Mouse (Mus musculus): ENCODE measurements around the gene Shisa2.

Gene Shisa2

DNA sequence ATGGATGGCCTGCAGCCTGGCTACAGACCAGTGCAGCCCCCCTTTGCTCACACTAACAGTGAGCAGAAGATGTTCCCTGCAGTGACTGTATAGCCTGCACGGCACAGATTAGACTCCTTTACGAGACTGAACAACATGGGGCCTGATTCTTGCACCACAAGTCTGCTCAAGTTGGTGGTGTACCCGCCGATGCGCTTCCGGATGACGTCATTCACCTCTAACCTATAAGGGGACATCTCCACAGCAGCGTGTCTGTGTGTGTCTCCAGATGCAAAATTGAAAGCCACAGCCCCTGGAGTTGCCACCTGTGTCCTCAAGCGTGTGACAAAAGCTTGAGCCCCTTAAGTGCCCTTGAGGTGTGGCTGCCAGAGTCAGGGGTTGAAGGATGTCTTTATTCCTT lies 5.0 kb downstream of the Shisa2 start:
- DNase-seq (ENCODE audit: low read depth, low spot score): no peak

- no peak for DNase-seq (ENCODE audit: low read depth, low spot score)
These were observed 7.0 kb downstream of the Shisa2 start for GRCm38 (mm10) chr14:59632067-59632466.

- no peak for DNase-seq (ENCODE audit: low read depth, low spot score)
These were observed 8.3 kb downstream of the Shisa2 start for GRCm38 (mm10) chr14:59633295-59633898.

DNA sequence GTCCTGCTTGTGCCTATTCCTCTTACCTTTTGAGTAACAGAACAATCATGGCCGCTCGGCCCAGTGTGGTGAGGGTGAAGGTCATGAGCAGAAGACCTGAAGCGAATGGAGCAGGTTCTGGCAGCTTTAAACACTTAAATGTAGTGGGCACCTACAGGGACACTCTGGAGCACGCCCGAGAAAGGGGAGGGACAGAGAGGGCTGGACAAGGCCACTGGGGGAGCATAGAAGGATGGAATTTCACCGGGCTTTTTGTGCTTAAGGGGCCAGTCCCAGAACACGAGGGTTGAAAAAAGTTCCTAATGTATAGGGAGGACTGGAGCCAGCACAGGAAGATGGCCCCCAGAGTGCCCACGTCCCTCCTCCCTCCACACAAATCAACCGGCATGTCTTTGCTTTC lies 8.9 kb downstream of the Shisa2 start:
- no peak for DNase-seq (ENCODE audit: low read depth, low spot score)

DNA sequence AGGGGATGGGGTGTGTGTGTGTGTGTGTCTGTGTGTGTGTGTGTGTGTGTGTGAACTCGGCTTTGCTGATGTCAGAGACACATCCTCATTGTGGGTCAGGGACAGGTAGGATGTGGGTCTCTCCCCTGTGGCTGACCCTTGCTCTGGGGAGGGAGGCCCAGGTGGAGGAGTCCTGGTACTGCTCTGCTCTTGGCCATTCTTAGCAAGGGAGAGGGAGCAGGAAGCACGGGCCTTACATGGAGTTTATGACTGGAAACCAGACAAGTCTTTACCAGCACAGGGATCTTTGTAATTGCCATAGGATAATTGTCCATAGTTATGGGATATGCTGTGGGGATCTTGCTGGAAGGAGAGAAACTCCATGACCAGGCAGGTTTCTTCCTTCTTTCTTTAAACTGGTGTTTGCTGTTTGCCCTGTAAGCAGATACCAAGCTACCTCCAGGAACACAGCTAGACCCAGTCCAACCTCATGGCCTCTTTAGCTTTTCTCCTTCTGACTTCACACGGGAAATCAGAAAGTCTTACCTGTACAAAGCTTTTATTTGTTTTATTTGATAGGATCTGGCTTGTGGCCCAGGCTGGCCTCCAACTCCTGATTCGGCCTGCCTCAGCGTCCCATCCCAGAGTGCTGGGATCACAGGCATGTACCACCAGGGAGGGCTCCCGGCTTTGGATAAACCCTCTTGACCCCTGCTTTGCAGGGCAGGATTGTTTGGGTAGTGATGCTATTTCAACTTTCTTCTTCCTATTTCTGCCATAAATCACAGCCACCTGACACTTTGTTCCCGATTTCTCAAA lies 14.0 kb downstream of the Shisa2 start:
- DNase-seq (ENCODE audit: low read depth, low spot score): no peak

DNA sequence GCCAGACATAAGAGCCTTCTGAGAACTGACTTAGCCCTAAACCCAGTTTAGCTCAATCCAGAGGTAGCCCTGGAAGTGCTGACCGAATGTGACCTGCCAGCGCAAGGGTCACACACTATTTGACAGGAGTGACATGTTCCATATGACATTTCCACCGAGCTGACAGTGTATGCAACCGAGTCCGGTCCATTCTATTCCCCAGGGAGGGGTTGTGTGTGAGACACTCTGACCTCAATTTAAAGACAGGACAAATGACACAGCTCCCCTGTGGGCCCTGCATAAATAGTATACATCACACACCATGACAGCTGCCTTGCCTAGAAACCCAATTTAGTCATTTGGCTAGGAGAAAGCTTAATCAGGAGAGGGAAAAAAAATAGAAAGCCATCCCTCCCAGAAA lies 16.7 kb downstream of the Shisa2 start:
- no peak for DNase-seq (ENCODE audit: low read depth, low spot score)

DNA sequence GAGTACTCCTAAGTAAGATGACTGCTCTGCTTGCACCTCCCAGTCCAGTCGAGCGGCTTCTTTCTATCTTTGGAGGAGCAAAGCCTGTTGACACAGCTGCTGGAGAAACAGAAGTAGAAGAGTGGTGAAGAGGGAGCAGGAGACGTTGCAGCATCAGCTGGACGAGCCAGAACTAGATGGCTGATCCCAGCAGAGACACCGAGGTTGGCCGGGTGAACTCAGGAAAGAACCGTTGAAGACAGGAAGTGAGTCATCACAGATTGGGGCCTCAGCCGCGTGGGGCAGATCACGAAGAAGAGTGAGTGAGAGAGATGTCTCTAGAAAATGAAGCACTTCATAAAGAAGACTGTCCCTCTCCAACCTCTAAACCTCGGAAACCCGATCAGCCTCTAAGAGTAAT lies 18.5 kb downstream of the Shisa2 start:
- DNase-seq (ENCODE audit: low read depth, low spot score): no peak

GRCm38 (mm10) chr14:59644166-59644565 lies 19.1 kb downstream of the Shisa2 start:
- no peak for DNase-seq (ENCODE audit: low read depth, low spot score)

DNA sequence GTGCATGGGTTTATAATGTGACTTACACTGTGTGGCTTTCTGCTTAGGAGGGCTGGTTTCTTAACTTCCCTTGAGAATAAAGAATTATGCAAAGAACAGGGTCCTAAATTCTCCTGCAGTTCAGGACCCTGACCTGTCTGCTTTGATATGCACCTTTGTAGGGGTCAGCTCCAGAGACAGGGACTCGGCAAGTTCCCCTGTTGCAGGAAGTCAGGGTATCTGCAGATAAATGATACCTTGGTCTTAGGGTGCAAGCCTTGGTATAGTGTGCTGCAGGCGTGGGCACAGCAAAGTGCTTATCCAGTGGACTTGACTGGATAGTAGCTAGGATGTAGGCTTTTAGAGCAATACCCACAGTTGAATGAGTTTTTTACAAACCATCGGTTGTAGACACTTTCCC lies 19.8 kb downstream of the Shisa2 start:
- no peak for DNase-seq (ENCODE audit: low read depth, low spot score)

GRCm38 (mm10) chr14:59646826-59647697 lies 22.0 kb downstream of the Shisa2 start:
- DNase-seq (ENCODE audit: low read depth, low spot score): no peak

- no peak for DNase-seq (ENCODE audit: low read depth, low spot score)
These were observed 23.5 kb downstream of the Shisa2 start for GRCm38 (mm10) chr14:59648611-59649010.

DNA sequence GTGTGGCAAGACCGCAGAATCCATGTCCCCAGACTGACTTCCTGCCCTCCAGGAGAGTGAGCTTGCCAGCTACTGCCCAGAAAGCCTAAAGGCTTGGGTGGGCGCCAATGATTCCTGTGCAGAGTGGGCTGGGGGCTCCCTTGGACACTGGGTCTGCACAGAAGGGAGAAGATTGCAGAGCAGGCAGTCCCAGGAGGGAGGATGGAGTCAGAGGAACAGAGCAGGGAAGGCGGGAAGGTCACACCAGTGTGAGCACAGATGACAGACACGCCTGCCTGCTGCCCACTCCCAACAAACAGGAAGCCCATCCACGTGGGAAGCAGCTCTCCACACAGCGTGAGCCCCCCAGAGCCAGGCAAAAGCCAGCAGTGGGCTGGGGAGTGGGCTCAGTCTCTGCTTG lies 24.2 kb downstream of the Shisa2 start:
- no peak for DNase-seq (ENCODE audit: low read depth, low spot score)

DNA sequence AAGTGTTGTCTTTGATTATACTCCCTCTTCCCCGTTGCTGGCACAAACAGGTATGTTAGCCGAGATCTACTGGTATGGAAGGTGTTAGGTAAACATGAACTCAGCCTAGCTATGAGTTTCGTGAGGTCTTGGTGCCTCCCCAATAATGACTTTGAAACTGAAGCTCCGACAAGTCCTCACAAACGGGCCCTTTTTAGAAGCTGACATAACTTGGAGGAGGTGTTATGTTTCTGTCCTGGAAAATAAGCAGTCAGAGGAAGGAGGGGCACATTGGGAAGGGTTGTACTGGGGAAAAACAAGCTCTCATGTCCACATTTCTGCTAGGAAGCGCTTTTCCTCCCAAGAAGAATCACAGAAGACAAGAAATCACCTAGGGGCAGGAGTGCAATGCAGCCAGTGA lies 31.5 kb downstream of the Shisa2 start:
- no peak for DNase-seq (ENCODE audit: low read depth, low spot score)

DNA sequence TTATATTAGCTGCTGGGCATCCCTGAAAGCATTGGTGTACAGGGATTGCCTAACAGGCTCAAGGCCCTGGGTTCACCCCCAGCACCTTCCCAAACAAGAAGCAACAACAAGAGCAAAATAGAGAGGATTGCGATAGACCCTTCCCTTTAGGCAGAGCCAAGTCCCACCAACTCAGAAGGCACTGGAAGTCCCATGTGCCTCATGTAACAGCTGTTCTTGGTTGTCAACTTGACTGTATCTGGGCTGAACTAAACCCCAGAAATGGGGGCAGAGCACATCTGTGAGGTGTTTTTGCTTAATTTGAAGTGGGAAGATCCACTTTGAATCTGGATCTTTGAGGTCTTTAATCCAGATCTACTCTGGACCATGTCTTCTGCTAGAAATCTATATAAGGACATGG lies 32.0 kb downstream of the Shisa2 start:
- no peak for DNase-seq (ENCODE audit: low read depth, low spot score)

GRCm38 (mm10) chr14:59672893-59673515 lies 47.9 kb downstream of the Shisa2 start:
- DNase-seq (ENCODE audit: low read depth, low spot score): no peak

- no peak for DNase-seq (ENCODE audit: low read depth, low spot score)
These were observed 49.4 kb downstream of the Shisa2 start for GRCm38 (mm10) chr14:59674556-59674955.

DNA sequence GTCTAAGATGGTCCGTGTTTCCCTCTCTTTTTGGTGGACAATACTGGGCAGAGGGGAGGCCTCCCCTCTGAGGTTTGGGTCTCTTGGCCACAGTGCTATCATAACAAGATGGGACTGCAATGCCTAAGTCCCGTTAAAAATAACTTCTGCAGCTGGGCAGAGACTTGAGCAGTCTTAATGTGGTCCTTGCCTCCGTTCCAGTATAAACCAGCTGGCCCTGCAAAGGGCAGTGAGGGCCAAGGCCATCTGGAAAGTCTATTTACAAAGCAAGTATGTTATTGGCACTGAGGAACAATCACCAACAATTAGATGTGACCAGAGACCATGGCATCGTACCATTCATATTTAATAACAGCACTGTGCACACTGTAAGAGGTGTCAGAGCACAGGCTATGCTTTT lies 50.2 kb downstream of the Shisa2 start:
- no peak for DNase-seq (ENCODE audit: low read depth, low spot score)

DNA sequence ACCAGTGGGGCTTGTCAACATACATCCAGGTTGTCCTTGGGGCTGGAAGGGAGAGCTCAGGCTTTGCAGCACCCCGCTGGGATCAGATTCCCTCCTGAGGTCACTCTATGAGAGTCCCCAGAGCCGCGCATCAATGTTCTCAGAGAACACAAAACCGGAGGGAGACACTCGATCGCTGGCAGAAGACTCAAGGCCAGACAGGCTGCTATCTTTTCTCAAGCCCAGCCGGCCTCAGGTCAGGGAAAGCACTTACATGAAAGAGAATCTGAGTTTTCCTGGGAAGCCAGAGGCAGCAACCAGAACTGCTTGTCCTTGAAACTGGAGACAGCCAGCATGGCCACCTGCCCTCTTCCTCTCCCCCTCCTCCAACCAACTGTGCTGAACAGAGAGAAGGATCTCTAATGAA lies 52.5 kb downstream of the Shisa2 start:
- DNase-seq (ENCODE audit: low read depth, low spot score): no peak
